Mouse (Mus musculus) adrenal gland (tissue): ENCODE measurements at regions not wholly inside any gene's neighbourhood (a gene's known extent, or its start where the extent isn't known, plus 50 kb on each side); places are given as distances from the start of the nearest gene placed in this dataset.

Experiments
- intact Hi-C: fragments of 180-260 bp; cut with DNase I; formaldehyde crosslinking; loops from one replicate; pipeline ENCODE4 v1.15.1; 2025

- intact Hi-C loops: loop anchor here (10.0 kb wide), 1 partner anchor 560 kb away; no protein-coding TSS in a partner anchor
Measured at GRCm38 (mm10) chr4:69754567-69754966, 655.7 kb downstream of the Cdk5rap2 start.

- intact Hi-C loops: loop anchor here (10.0 kb wide), 1 partner anchor 558 kb away; no protein-coding TSS in a partner anchor
Measured at GRCm38 (mm10) chr4:69753086-69753485, 657.2 kb downstream of the Cdk5rap2 start.

GRCm38 (mm10) chr4:69739833-69740510 is 670.3 kb downstream of the Cdk5rap2 start:
- intact Hi-C loops: no loop called here
